Mouse (Mus musculus): ENCODE data around the gene Dtx3. TPM values are rescaled to one million over a fixed set of nuclear protein-coding genes. Genes with fewer than 3 reads are reported as not detected.
A peak's percentile ranks its signal among the peaks of the same experiment; 100 is the strongest.

The Dtx3 gene
- polyA plus RNA-seq, 1 experiment, result 126 TPM

GRCm38 (mm10) chr10:127190398-127191190 lies 4.9 kb downstream of the Dtx3 start:
- Histone ChIP-seq H3K4me3 (ENCODE audit: control insufficient read depth, low read depth, low read length) (no peak overlapping the region), H3K4me1 (ENCODE audit: control insufficient read depth, insufficient read depth, low read length) (peaks cover 34% of the 10 kb centered on the region), H3K36me3 (ENCODE audit: control insufficient read depth, insufficient read depth, low read length) (no peaks in the 10 kb centered on the region; the same call in 1 of the 2 replicates), H3K27ac (ENCODE audit: control insufficient read depth, insufficient read depth, low read depth, low read length) (peak overlapping the region; percentile 56), H3K27me3 (ENCODE audit: control insufficient read depth, insufficient read depth, low read length) (no peaks in the 10 kb centered on the region)
- TF ChIP-seq CTCF (IDR thresholded peaks at IDR 0.05; ENCODE audit: control insufficient read depth, insufficient read depth, insufficient replicate concordance, low read depth, low read length) (no peak), POLR2A (IDR thresholded peaks at IDR 0.05; ENCODE audit: control insufficient read depth, low read depth, low read length) (no peak)

DNA sequence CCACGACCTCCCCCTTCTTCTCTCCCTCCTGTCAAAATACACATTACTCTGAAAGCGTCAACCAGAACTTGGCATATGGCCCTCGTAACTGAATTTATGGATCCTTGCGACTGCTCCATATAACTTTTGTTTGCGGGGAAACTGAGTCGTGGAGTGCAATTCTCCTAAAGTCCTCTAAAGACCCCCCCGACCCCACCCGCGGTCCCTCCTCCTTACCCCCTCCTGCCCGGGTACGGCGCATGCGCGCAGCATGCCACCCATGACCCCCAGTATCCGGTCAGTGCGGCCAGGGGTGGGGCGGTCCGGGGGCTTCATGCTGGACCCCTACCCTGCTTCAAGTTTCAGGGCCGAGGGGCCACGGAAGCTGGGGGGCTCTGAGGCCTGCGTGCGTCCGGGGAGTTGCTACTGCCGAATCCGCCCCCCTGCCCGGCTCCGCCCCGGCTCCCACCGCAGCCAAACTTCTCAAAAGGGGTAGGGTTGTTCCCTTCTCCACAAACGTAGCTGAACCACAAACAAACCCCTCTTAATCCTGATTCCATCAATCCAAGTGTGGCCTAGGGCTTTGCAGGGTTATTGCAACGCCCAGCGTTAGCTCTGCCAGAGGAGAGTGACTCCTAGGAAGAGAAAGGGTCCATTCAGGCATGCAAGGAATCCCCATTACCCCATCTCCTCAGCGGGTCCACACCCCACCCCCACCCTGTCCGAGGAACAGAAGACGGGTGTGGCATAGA lies 5.7 kb downstream of the Dtx3 start, which contains the start of gene Arhgef25:
TSS of gene Arhgef25 (minus strand) at position 433 of the 731 bp plus-strand sequence.
- Histone ChIP-seq H3K4me1 (ENCODE audit: control insufficient read depth, insufficient read depth, low read length) (peaks cover 31% of the 10 kb centered on the region), H3K4me3 (ENCODE audit: control insufficient read depth, low read depth, low read length) (peak within 1 kb of the TSS; percentile 85), H3K27ac (ENCODE audit: control insufficient read depth, insufficient read depth, low read depth, low read length) (peak within 1 kb of the TSS; percentile 76), H3K27me3 (ENCODE audit: control insufficient read depth, insufficient read depth, low read length) (no peaks in the 10 kb centered on the region), H3K36me3 (ENCODE audit: control insufficient read depth, insufficient read depth, low read length) (no peaks in the 10 kb centered on the region; the same call in 1 of the 2 replicates)
- no peak for TF ChIP-seq CTCF (IDR thresholded peaks at IDR 0.05; ENCODE audit: control insufficient read depth, insufficient read depth, insufficient replicate concordance, low read depth, low read length)
- TF ChIP-seq POLR2A (IDR thresholded peaks at IDR 0.05; ENCODE audit: control insufficient read depth, low read depth, low read length), result no peak

DNA sequence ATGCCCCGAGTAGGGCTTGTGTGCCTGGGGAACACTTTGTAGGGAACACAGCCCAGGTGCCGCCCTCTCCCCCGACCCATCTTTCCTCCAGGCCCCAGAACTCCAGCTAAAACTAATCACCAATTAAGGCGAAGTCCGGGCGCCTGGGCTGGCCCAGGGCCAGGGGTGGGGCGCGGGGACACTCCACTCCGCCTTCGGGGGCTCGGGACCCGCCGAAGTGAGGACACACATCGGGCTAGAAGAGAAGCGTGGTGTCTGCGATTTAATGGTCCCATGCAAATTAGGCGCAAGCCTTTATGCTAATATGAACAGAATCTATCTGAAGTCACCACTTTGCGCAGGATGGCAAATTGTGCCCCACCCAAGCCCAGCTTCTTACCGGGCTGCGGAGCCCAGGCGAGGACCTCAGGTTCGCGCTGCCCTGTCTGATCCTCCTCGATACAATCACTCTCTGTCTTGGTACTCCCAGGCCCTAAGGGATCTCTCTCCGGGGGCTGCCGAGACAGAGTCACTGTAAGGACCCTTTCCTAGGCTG lies 6.3 kb downstream of the Dtx3 start:
- H3K4me1 ChIP-seq (ENCODE audit: control insufficient read depth, insufficient read depth, low read length), result peaks cover 27% of the 10 kb centered on the region
- TF ChIP-seq POLR2A (IDR thresholded peaks at IDR 0.05; ENCODE audit: control insufficient read depth, low read depth, low read length), result no peak
- TF ChIP-seq CTCF (IDR thresholded peaks at IDR 0.05; ENCODE audit: control insufficient read depth, insufficient read depth, insufficient replicate concordance, low read depth, low read length), result no peak
- H3K27me3 ChIP-seq (ENCODE audit: control insufficient read depth, insufficient read depth, low read length), result no peaks in the 10 kb centered on the region
- no peaks in the 10 kb centered on the region; the same call in 1 of the 2 replicates for H3K36me3 ChIP-seq (ENCODE audit: control insufficient read depth, insufficient read depth, low read length)
- H3K4me3 ChIP-seq (ENCODE audit: control insufficient read depth, low read depth, low read length), result peak overlapping the region; percentile 64
- H3K27ac ChIP-seq (ENCODE audit: control insufficient read depth, insufficient read depth, low read depth, low read length), result peak overlapping the region; percentile 40

DNA sequence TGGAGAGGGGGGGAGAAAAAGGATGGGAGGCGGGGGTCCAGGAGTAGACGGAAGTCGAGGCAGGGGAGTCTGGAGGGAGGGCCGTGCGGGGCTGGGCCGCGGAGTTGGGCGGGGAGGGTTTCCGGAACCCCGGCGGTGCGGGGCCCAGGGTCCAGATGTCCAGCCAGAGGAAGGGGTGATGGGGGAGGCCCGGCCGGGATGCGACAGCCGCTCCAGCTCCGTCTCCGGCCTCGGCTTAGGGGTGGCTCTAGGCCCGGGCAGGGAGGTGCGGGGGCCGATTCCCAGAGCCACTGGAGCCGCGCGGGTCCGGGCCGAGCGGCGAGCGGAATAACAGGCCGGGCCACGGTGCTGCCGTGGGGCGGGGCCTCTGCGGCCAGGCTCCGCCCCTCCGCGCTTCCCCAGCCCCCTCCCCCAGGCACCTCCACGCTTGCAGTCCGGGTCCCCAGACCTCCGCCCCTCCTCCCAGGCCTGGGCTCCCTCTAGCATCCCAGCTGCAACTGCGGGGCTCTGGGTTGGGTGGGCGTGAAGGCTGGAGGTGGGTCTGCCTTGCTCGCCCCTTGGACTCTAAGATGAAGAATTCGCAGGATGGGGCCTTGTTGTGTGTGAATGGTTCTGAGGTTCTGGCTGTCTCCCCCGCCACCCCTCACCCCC lies 6.9 kb downstream of the Dtx3 start:
- H3K36me3 ChIP-seq (ENCODE audit: control insufficient read depth, insufficient read depth, low read length), result no peaks in the 10 kb centered on the region; the same call in 1 of the 2 replicates
- peak overlapping the region; percentile 85 for H3K4me3 ChIP-seq (ENCODE audit: control insufficient read depth, low read depth, low read length)
- H3K27ac ChIP-seq (ENCODE audit: control insufficient read depth, insufficient read depth, low read depth, low read length), result no peak overlapping the region
- TF ChIP-seq CTCF (IDR thresholded peaks at IDR 0.05; ENCODE audit: control insufficient read depth, insufficient read depth, insufficient replicate concordance, low read depth, low read length), result no peak
- peak; percentile 40; the same call in 1 of the 2 replicates for TF ChIP-seq POLR2A (IDR thresholded peaks at IDR 0.05; ENCODE audit: control insufficient read depth, low read depth, low read length)
- H3K4me1 ChIP-seq (ENCODE audit: control insufficient read depth, insufficient read depth, low read length), result peaks cover 30% of the 10 kb centered on the region
- H3K27me3 ChIP-seq (ENCODE audit: control insufficient read depth, insufficient read depth, low read length), result no peaks in the 10 kb centered on the region

DNA sequence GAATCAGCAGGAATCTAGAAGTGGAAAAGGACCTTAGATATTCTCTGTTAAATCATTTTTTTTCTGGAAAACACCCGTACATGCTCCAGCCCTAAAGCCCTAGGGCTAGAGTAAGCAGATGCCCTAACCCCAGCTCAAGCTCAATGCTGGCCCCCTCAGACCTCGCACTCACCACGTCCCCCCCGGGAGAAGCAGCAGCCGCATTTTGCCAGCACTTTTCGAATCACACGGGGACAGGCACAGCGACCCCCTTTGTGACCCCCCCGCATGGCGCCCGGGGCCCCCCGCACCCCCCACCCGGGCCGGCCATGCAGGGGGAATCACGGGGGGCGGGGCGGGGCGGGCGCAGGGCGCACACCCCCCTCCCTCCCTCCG lies 7.5 kb downstream of the Dtx3 start:
- peaks cover 30% of the 10 kb centered on the region for H3K4me1 ChIP-seq (ENCODE audit: control insufficient read depth, insufficient read depth, low read length)
- peak overlapping the region; percentile 85; the same call in 1 of the 2 replicates for H3K4me3 ChIP-seq (ENCODE audit: control insufficient read depth, low read depth, low read length)
- no peaks in the 10 kb centered on the region for H3K36me3 ChIP-seq (ENCODE audit: control insufficient read depth, insufficient read depth, low read length)
- H3K27me3 ChIP-seq (ENCODE audit: control insufficient read depth, insufficient read depth, low read length), result no peaks in the 10 kb centered on the region
- no peak for TF ChIP-seq POLR2A (IDR thresholded peaks at IDR 0.05; ENCODE audit: control insufficient read depth, low read depth, low read length)
- TF ChIP-seq CTCF (IDR thresholded peaks at IDR 0.05; ENCODE audit: control insufficient read depth, insufficient read depth, insufficient replicate concordance, low read depth, low read length), result no peak
- no peak overlapping the region for H3K27ac ChIP-seq (ENCODE audit: control insufficient read depth, insufficient read depth, low read depth, low read length)

DNA sequence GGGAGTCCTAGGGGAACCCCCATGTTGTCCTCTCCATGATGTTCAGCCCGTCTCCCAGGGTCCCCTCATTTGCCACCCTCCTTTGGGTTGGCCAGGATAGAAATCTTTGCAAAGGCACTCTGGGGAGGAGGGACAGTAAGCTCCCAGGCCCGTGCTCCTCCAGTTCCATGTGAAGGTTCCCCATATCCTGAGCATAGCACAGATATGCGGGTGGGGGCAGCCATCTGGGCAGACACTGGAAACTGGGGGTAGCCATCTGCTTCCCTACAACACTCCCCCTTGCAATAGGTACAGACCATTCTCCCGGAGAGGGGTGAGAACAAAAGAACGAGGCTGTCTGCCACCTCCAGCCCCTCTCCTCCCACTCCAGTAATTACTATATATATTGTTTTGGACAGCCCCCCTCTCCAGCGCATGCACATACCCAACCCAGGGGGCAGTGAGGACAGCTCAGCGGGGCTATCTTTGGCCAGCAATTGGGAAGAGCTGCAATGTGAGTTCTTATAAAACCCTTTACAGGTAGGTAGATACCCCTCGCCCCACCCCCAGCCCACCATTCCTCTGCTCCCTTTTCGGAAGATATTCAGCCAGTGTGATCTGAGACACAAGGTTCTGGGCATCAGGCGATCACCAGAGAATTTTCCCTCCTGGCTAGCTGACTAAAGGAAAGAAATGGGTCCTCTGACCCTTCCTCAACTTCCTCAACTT lies 8.0 kb downstream of the Dtx3 start:
- TF ChIP-seq POLR2A (IDR thresholded peaks at IDR 0.05; ENCODE audit: control insufficient read depth, low read depth, low read length), result no peak
- Histone ChIP-seq H3K36me3 (ENCODE audit: control insufficient read depth, insufficient read depth, low read length) (no peaks in the 10 kb centered on the region), H3K27me3 (ENCODE audit: control insufficient read depth, insufficient read depth, low read length) (no peaks in the 10 kb centered on the region), H3K27ac (ENCODE audit: control insufficient read depth, insufficient read depth, low read depth, low read length) (no peak overlapping the region), H3K4me1 (ENCODE audit: control insufficient read depth, insufficient read depth, low read length) (peaks cover 30% of the 10 kb centered on the region), H3K4me3 (ENCODE audit: control insufficient read depth, low read depth, low read length) (no peak overlapping the region)
